Mouse (Mus musculus) heart, embryonic 14.5 days (tissue): ENCODE results near the gene Tmem191c. TPM values are rescaled to one million over a fixed set of nuclear protein-coding genes. Genes with fewer than 3 reads are reported as not detected.

Experiments
- ATAC-seq: fragments of 200-750 bp; cut with Nextera tagmentation; 2 replicates; pipeline ENCODE4 v1.8.0; 2017; ENCODE audit warnings: low read depth, moderate TSS enrichment; ENCODE audit not compliant: insufficient number of reproducible peaks, insufficient read depth, low FRiP score
- H3K27ac ChIP-seq, 2 experiments: fragments of 200-500 bp in 1 of 2; fragments of 300-500 bp in 1 of 2; sonication (generic) in 1 of 2; replicated peaks in 1 of 2; 2 replicates each; pipeline ENCODE4 v1.5.1; 2012 to 2014; ENCODE audit warnings: low read depth in 2 of 2, low read length in 2 of 2, control low read depth in 1 of 2, mild to moderate bottlenecking in 1 of 2, mixed read lengths in 1 of 2; ENCODE audit not compliant: control insufficient read depth in 1 of 2, insufficient read depth in 1 of 2
- H3K27me3 ChIP-seq: fragments of 300-500 bp; sonication (generic); 2 replicates; pipeline ENCODE4 v1.6.1; 2014; ENCODE audit warnings: mild to moderate bottlenecking, low read length, control low read depth; ENCODE audit not compliant: control insufficient read depth, insufficient read depth
- H3K36me3 ChIP-seq: fragments of 300-500 bp; sonication (generic); 2 replicates; pipeline ENCODE4 v1.6.1; 2014; ENCODE audit warnings: mild to moderate bottlenecking, control low read depth, low read length, mixed read lengths; ENCODE audit not compliant: control insufficient read depth, insufficient read depth
- H3K4me1 ChIP-seq, 2 experiments: fragments of 200-500 bp in 1 of 2; fragments of 300-500 bp in 1 of 2; sonication (generic) in 1 of 2; 2 replicates each; pipeline ENCODE4 v1.6.1; 2012 to 2014; ENCODE audit warnings: low read length in 2 of 2, control low read depth in 1 of 2, mixed read lengths in 1 of 2; ENCODE audit not compliant: control insufficient read depth in 2 of 2, insufficient read depth in 2 of 2
- H3K4me2 ChIP-seq: fragments of 300-500 bp; sonication (generic); 2 replicates; pipeline ENCODE4 v1.6.1; 2014; ENCODE audit warnings: mild to moderate bottlenecking, low read length
- H3K4me3 ChIP-seq, 2 experiments: fragments of 200-500 bp in 1 of 2; fragments of 300-500 bp in 1 of 2; sonication (generic) in 1 of 2; 2 replicates each; pipeline ENCODE4 v1.5.1; 2012 to 2014; ENCODE audit warnings: low read length in 2 of 2, mild to moderate bottlenecking in 2 of 2, control low read depth in 1 of 2, low read depth in 1 of 2, moderate library complexity in 1 of 2; ENCODE audit not compliant: control insufficient read depth in 1 of 2, insufficient read depth in 1 of 2
- H3K9ac ChIP-seq: fragments of 300-500 bp; sonication (generic); 2 replicates; pipeline ENCODE4 v1.6.1; 2014; ENCODE audit warnings: mild to moderate bottlenecking, low read length
- H3K9me3 ChIP-seq: fragments of 300-500 bp; sonication (generic); 2 replicates; pipeline ENCODE4 v1.6.1; 2016; ENCODE audit warnings: low read length, control low read depth; ENCODE audit not compliant: control insufficient read depth
- WGBS: fragments of 180-500 bp; shearing (Covaris S2); extraction: QIAGEN DNeasy Blood & Tissue Kit; methylation state at CpG from one replicate; pipeline ENCODE4 v1.1.7; 2014; 5-methylcytosine and 5-hydroxymethylcytosine counted together
- polyA plus RNA-seq: library from polyadenylated mRNA; unstranded; fragments of >200 nt; fragmentation: Nextera tagmentation; extraction: Ambion mirVana; gene quantifications from 2 replicates; pipeline ENCODE4 v1.2.1, GENCODE M21; 2014

The Tmem191c gene
- polyA plus RNA-seq, 1 experiment from 2014 or later = 7.2 TPM

DNA sequence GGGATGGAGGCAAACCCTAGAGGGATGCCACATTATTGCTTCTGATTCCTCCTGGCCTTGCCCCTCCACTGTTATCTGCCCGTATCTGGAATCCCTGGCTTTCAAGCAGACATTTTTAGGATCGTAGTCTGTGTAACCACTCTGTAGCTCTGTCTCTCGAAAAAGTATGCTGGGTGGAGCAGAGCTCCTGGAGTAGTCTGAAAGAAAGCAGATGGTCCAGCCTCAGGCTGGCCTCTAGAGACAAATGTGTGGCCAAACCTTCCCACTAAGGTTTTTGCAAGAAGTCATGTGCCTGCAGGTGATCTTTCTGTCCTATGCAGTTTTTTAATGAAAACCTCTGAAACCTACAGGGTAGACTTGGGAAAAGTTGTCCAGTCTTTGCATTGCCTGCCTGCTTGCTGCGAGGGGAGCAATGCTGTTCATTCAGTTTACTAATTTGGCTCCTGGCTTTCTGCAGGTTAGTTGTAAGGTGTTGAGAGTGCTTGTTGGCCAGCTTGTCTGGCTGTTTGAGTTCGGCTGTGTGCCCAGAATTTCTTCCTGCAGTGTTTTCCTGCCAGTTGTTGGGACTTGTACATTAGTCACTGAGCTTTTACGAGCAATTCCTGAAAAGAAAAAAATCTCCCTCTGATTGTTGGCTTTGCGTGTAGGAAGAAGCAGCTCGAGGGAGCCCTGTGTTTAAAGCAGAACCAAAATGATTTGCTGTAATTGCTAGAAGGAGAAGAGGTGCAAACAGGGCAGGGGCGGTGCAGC lies 40.8 kb upstream of the Tmem191c start:
- Histone ChIP-seq H3K27me3 (no peaks in the 10 kb centered on the region), H3K9me3 (peaks cover under 1% of the 10 kb centered on the region; the same call in 1 of the 2 replicates), H3K27ac (peak overlapping the region; percentile 19 to 91; a peak in 3 of 4 replicates), H3K36me3 (no peaks in the 10 kb centered on the region), H3K4me2 (peak overlapping the region; percentile 94), H3K4me1 (peaks cover 34 to 56% of the 10 kb centered on the region in 2 experiments), H3K4me3 (peak overlapping the region; percentile 88 to 93), H3K9ac (peak overlapping the region; percentile 96)
- no peak for ATAC-seq
- 23% methylated on average over 9 of the region's 9 CpGs for WGBS

DNA sequence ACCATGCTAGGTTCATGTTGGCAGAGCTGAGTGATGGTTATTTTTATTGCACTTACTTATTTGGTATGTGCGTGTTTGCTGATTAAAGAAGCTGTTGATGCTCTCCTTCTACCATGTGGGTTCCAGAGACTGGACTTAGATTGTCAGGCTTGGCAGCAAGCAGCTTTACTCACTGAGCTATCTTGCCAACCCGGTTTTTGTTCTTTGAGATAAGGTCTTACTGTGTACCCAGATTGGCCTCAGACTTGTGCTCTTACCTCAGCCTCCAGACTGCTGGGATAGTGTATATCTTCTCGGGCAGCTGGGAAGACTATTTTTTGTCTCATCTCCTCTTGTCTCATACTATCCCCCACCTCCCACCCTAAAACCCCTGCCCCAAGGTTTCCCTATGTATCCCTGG lies 38.2 kb upstream of the Tmem191c start:
- WGBS = 16% methylated on average over 3 of the region's 3 CpGs
- Histone ChIP-seq H3K4me1 (peaks cover 37 to 64% of the 10 kb centered on the region in 2 experiments), H3K27me3 (no peaks in the 10 kb centered on the region), H3K27ac (peak overlapping the region in 1 of 2 experiments; percentile 43; a peak in 2 of 4 replicates), H3K9me3 (no peaks in the 10 kb centered on the region), H3K9ac (no peak overlapping the region), H3K4me3 (no peak overlapping the region), H3K36me3 (no peaks in the 10 kb centered on the region), H3K4me2 (peak overlapping the region; percentile 26)
- ATAC-seq = no peak

DNA sequence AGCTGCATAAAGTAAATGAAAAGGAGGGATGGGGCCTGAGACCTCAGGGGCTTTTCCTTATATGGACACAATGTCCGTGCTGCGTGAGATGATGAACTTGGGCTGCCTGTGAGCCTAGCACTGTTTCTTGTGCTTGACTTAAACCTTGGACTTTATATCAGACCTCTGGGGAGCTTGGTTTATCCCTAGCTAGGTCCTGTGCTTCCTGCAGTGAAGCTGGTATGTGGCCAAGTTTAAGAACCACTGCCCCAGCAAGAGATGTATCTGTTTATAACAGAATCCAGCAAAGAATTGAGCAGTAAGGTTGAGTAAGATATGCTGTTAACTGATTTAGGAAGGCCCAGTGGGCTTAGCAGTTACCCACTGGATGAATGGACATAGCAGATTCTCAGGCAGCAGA lies 36.5 kb upstream of the Tmem191c start:
- Histone ChIP-seq H3K27me3 (no peaks in the 10 kb centered on the region), H3K9ac (no peak overlapping the region), H3K9me3 (no peaks in the 10 kb centered on the region), H3K27ac (no peak overlapping the region), H3K4me1 (peaks cover 39 to 73% of the 10 kb centered on the region in 2 experiments), H3K36me3 (no peaks in the 10 kb centered on the region), H3K4me2 (no peak overlapping the region), H3K4me3 (no peak overlapping the region)
- WGBS = 54% methylated on average over 2 of the region's 2 CpGs
- no peak for ATAC-seq

DNA sequence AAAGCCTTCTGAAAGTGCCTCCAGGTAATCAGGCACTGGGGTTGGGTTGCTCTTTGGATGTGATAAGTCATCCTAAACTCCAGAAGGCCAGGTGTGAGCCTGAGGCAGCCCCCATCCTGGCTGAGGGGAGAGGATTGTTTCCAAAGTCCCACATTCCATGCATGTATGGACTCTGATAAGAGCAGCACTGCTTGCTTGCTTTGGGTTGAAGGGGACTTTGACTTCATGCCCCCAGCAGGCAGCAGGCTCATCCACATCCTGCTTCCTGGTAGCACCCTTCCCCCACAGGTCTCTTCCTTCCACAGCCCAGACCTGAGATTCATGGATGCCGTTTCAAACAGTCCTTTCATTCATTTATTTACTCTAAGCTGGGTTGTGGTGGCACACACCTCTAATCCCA lies 32.1 kb upstream of the Tmem191c start:
- no peaks in the 10 kb centered on the region for H3K27me3 ChIP-seq
- H3K27ac ChIP-seq = no peak overlapping the region
- no peak overlapping the region for H3K4me3 ChIP-seq
- no peak for ATAC-seq
- H3K9me3 ChIP-seq = no peaks in the 10 kb centered on the region
- H3K4me1 ChIP-seq = peaks cover 23 to 50% of the 10 kb centered on the region in 2 experiments
- no peak overlapping the region for H3K4me2 ChIP-seq
- no peak overlapping the region for H3K9ac ChIP-seq
- no peaks in the 10 kb centered on the region for H3K36me3 ChIP-seq
- WGBS = 10% methylated on average over 1 of the region's 1 CpGs

DNA sequence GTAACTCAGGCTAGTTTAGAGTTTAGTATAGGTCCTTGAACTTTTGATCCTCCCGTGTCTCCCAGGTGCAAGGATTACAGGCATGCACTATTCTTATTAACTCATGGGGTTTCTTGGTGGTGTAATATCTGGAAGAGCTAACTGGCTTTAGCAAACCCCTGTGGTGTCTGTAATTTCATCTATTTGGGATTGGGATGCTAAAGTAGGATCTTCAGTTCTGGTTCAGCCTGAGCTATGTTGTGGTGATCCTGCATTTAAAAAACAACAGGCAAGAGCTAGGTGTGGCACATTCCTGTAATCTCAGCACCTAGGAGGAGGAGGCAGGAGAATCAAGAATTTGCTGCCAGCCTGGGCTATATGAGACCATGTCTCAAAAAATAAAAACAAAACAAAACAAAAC lies 30.9 kb upstream of the Tmem191c start:
- no peak for ATAC-seq
- WGBS = 83% methylated on average over 1 of the region's 1 CpGs
- Histone ChIP-seq H3K27me3 (no peaks in the 10 kb centered on the region), H3K4me1 (peaks cover 22 to 49% of the 10 kb centered on the region in 2 experiments), H3K4me3 (no peak overlapping the region), H3K9me3 (no peaks in the 10 kb centered on the region), H3K9ac (no peak overlapping the region), H3K27ac (no peak overlapping the region), H3K4me2 (no peak overlapping the region), H3K36me3 (no peaks in the 10 kb centered on the region)

DNA sequence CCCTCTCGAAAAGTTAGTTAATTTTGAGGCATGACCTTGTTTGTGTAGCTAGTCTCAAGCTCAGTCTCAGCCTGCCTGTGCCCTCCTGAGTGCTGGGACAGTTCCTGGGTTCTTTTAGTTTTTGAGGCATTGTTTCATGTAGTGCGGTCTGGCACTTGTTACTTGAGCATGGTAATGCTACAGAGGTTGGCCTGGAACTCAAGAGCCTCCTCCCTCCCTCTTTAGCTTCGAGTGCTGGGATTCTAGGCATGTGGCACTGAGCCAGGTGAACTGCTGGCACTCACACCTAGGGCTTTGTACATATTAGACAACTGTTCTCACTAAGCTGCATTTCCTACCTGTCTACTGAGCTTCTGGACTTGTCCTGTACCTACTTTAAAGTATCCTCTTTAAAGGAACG lies 28.1 kb upstream of the Tmem191c start:
- H3K4me3 ChIP-seq = no peak overlapping the region
- 0 out of 2 replicates have a peak overlapping the region, but pooled peaks have one; percentile 20 for H3K4me2 ChIP-seq
- 33% methylated on average over 4 of the region's 4 CpGs for WGBS
- H3K27ac ChIP-seq = peak overlapping the region; percentile 71 to 84
- no peaks in the 10 kb centered on the region for H3K36me3 ChIP-seq
- no peak overlapping the region for H3K9ac ChIP-seq
- no peaks in the 10 kb centered on the region for H3K9me3 ChIP-seq
- H3K4me1 ChIP-seq = peaks cover 33 to 57% of the 10 kb centered on the region in 2 experiments
- no peaks in the 10 kb centered on the region for H3K27me3 ChIP-seq
- 0 out of 2 replicates have a peak, but pooled peaks have one; percentile 40 for ATAC-seq

DNA sequence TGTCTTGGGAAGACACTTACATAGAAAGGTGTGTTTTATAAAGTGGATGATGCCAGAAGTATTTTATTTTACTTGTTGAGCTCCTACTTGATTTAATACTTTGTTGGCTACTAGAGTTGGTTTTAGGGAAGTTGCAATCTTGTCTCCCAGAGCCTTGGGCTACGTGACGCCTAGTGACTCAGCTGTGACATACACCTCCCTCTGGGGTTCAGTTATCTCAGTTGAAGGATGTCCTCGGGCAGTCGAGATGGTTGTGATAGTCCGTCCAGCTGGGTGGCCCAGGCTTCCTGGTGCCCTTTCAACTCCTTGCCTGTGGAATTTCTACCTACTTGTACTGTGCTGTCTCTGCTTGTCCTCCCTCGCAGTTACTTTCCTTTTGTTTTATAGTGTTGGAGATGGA lies 26.7 kb upstream of the Tmem191c start:
- Histone ChIP-seq H3K4me1 (peaks cover 39 to 62% of the 10 kb centered on the region in 2 experiments), H3K4me2 (no peak overlapping the region), H3K36me3 (no peaks in the 10 kb centered on the region), H3K4me3 (no peak overlapping the region), H3K27ac (no peak overlapping the region), H3K9ac (0 out of 2 replicates have a peak overlapping the region, but pooled peaks have one; percentile 27), H3K27me3 (no peaks in the 10 kb centered on the region), H3K9me3 (no peaks in the 10 kb centered on the region)
- WGBS = 31% methylated on average over 6 of the region's 6 CpGs
- no peak for ATAC-seq
